Mouse (Mus musculus) spleen, adult 12 weeks (tissue): ENCODE measurements around the gene Cpeb2.

Source experiments
- DNase-seq: peaks from one replicate; pipeline ENCODE4 v3.0.0; 2022; ENCODE audit warnings: low spot score

The Cpeb2 gene

GRCm38 (mm10) chr5:43239141-43239835 lies 6.3 kb downstream of the Cpeb2 start:
- DNase-seq, result no peak

GRCm38 (mm10) chr5:43240729-43241128 lies 7.8 kb downstream of the Cpeb2 start:
- DNase-seq, result no peak

DNA sequence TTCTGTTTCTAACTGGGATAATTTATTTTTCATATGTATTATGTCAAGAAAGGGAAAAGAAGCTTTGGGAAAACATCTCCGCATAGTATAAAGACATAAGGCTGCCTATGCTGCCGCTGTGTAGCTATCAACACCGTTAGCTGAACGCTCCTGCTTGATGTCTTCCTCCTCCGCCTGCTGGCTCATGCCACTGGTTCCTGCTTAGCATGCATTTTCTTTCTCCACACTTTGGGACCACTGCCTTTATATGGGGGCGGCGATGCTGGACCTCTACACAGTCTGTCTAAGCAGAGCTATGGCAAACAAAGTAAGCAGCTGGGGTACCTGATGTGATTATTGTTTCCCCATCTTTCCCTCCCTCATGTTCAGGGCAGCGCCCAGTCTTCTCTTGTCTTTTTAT lies 13.3 kb downstream of the Cpeb2 start:
- DNase-seq, result no peak

- DNase-seq, result no peak
Measured at GRCm38 (mm10) chr5:43246954-43247353, 14.0 kb downstream of the Cpeb2 start.

DNA sequence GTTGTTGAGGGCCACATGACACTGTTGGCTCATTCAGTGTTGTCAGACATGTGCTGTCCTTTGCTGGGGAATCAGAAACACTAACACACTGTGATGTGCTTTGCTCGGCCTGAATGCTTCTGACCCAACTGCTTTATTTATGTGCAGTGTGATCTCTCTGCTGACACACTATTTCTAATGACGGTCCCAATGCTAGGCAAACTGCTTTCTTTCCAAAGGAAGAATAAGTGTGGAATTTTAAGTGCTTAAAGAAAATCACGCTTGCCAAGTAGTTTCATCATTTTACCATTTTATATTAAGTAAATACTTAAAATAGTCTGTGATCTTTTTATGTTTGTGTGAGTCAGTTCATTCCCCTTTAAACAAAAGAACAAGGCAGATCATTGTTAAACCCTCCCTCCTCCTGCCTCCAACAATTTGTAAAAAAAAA lies 15.0 kb downstream of the Cpeb2 start:
- no peak for DNase-seq

- no peak for DNase-seq
Measured at GRCm38 (mm10) chr5:43257490-43257889, 24.5 kb downstream of the Cpeb2 start.

DNA sequence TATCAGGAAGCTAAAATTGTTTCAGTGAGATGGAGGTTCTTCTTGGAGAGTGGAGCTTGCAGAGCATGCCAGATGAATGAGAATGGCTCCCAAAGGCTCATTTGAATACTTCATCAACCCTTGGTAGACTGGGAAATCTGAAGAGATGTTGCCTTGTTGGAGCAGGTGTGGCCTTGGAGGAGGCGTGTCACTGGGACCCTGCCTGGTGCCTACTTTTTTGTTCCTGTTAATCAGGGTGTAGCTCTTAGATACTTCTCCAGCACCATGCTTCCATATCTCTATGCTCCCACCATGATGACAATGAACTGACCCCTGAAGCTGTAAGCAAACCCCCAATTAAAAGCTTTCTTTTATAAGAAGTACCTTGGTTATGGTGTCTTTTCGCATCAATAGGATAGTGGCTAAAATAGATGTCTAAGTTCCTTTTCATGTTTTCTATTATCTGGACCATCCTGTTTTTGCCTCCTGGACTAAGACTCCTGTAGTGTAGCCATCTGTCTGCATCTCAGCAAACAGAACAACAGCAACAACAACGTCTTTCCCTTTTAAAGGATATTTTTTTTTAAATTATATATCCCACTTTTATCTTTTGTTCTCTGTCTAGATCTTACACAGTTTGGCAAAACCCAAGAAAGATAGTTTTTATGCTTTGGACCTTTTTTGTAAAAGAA lies 25.6 kb downstream of the Cpeb2 start:
- no peak for DNase-seq

DNA sequence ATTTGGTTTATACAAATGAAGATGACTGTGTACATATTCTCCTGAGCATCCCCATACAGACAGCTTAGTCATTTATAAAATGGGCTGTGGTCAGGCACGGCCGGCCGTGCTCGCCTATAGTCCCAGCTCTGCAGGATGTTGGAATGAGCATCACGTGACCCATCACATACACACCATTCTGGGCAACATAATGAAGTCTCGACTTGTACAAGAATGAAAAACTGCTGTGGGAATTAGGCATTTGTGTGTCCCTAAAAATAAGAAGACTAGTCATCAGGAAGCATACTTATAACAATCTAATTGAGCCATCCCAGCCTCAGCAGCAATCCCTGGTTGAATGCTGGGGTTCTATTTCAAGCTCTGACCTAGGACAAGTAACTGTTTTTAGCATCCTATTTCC lies 28.8 kb downstream of the Cpeb2 start:
- no peak for DNase-seq

DNA sequence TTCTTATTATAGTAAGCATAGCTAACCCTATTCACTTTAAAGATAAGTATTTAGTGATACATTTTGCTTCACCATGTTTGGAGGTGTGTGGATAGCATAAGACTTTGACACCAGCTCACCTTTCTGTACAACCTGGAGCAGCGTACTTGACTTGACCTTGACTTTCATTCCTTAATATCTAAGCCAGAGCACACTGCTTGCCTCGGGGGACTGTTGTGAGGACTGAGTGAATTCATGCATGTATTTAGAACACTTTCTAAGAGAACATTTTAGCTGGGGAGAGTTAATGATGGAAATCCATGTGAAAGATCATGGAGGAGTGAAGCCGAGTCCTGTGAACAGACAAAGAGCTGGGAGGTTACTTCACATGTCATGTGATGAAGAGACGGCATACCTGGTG lies 31.0 kb downstream of the Cpeb2 start:
- DNase-seq, result no peak

GRCm38 (mm10) chr5:43264696-43265095 lies 31.7 kb downstream of the Cpeb2 start:
- DNase-seq, result no peak

DNA sequence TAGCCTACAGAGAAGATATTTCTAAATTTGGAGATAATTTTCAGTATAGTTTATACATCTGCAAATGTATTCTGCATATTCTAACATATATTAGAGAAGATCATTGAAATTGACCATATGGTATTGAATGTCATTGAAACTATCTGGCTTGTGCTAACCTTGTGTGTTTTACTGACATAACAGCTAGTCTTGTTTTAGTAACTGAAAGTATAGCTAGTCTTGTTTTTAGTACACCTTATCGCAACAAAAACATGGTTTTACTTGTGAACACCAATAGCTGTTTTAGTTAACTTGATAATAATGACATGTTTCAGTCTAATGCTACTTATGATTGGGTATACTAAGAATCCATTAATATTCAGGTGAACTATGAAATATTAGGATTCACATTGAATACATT lies 45.0 kb downstream of the Cpeb2 start:
- no peak for DNase-seq

DNA sequence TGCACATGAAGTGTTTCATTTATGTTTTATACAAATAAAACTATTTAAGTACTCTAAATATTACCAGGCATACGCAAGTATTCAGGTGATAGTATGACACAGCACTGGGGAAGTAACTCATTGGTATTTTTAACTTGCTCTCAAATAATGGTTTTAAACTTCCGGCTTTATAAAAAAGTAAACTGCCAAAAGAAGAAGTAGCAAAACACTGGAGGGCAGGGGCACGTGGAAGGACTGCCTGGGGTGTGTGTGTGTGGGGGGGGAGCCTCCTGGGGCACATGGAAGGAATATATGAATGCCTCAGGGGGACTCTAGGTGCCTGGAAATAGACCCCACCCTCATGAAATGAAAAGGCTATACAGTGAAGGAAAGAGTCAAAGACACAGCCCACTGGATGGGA lies 46.8 kb downstream of the Cpeb2 start:
- no peak for DNase-seq

DNA sequence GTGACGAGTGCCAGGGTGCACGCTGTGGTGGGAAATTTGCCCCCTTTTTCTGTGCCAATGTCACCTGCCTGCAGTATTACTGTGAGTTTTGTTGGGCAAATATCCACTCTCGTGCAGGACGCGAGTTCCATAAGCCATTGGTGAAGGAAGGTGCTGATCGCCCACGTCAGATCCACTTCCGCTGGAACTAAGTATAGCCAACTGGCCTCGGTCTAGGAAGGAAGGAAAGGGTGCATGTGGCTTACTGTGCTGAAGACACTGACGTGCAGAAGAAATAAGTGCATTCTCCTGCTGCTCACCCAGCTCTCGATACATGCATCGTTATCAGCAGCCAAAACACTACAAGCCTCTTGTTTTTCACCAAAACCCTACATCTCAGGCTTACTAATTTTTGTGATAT lies 52.8 kb downstream of the Cpeb2 start:
- DNase-seq, result no peak

- no peak for DNase-seq
Measured at GRCm38 (mm10) chr5:43289752-43290446, 56.9 kb downstream of the Cpeb2 start.

DNA sequence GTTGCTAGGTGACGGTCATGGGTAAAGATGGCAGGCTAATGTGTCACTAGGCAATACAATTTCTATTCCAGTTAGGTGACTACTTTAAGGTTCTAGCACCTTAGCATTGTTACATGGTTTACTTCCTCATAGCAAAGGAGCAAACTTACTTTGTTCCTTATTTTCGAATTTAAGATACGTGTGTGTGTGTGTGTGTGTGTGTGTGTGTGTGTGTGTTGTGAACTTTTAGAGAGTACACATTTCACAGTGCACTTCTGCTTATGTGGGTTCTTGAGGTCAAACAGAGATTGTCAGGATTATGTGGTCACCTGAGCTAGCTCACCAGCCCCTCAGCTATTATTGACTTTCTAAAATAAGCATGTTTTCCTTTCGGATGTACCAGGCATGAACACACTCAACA lies 60.2 kb downstream of the Cpeb2 start:
- no peak for DNase-seq

- DNase-seq, result no peak
Measured at GRCm38 (mm10) chr5:43297459-43297858, 64.5 kb downstream of the Cpeb2 start.

DNA sequence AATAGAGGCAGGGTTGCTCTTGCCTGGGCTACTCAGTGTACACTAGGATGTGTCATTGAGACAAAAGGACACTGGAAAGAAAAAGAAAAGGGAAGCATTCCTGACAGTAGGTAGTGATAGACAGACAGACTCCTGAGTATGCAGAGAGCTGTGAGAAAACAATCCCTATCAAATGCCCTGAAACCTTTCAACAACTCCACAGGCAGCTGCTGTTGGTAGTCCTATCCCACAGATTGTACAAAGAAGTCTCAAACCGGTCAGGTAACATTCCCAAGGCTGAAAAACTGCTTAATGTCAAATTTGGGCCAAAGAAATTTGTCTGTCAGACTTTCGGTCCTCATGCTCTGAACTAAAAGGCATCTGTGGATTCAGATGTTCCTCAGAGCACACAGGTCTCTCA lies 66.0 kb downstream of the Cpeb2 start:
- DNase-seq, result no peak

DNA sequence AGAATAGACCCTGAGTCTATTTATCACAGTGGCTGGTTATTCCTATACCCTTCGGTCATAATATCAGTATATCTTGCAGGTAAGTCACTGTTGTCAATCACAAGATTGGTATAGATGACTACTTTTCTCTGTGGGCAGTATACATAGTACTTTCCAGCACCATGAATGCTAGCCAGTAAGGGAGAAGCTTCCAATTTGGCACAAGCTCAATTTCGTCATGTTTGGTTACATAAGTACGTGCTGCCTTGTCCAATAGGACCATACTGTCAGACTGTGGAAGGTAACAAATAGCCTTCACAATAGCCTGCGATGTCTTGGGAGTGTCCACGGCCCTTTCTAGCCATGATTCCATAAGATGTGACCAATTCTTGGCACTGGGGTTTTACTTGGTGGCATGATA lies 67.1 kb downstream of the Cpeb2 start:
- no peak for DNase-seq

DNA sequence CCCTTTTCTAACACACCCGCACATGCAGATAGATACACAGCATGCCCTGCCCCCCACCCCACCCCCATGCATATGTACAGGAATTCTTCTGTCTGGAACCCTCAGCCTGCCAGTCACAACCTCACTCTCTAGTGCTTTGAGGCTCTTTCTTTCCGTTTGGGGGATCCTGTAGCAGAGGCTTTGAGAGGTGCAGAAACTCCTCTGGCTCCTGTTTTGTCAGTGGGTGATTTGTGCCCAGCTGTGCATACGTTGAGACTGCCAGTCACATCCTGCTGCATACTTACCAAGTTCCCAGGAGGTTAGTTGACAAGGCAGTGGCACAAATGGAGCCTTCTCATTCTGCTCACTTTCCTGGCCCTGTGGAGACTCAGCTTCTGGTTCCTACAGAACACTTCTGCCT lies 68.0 kb downstream of the Cpeb2 start:
- no peak for DNase-seq

GRCm38 (mm10) chr5:43303504-43303903 lies 70.5 kb downstream of the Cpeb2 start:
- no peak for DNase-seq

- DNase-seq, result no peak
Measured at GRCm38 (mm10) chr5:43305449-43305848, 72.5 kb downstream of the Cpeb2 start.

DNA sequence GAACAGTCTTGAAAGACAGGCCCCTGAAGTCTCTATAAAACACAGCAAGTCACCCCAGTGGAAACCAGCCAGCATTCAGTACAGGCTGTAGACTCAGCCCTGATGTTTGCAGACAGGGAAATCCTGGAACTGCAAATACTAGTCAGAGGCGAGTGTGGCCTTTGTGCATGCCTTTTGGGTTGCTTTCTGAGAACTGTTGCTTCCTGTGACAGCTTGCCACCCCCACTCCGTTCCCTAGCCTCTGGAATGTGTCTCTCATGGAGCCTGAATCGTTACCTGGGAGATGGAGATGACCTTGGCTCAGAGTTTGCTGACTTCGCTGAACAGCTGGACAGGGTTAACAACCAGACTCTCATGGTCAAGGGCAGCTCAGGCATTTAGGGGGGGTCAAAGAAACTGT lies 77.0 kb downstream of the Cpeb2 start:
- DNase-seq, result no peak

GRCm38 (mm10) chr5:43324311-43324862 lies 91.4 kb downstream of the Cpeb2 start:
- no peak for DNase-seq
